Mouse (Mus musculus) stomach, embryonic 15.5 days (tissue): Measurements from ENCODE around the gene Rhbdl3. TPM values are rescaled to one million over a fixed set of nuclear protein-coding genes. Genes with fewer than 3 reads are reported as not detected.

Experiments used
- ATAC-seq: fragments of 200-750 bp; cut with Nextera tagmentation; 2 replicates; pipeline ENCODE4 v1.8.0; 2017; ENCODE audit warnings: low read depth, moderate number of reproducible peaks, moderate TSS enrichment; ENCODE audit not compliant: insufficient read depth, low FRiP score
- H3K27ac ChIP-seq: fragments of 300-500 bp; sonication (generic); 2 replicates; pipeline ENCODE4 v1.5.1; 2015; ENCODE audit warnings: mild to moderate bottlenecking, inconsistent platforms
- H3K27me3 ChIP-seq: fragments of 300-500 bp; sonication (generic); replicated peaks from 2 replicates; pipeline ENCODE4 v1.6.1; 2015; ENCODE audit warnings: inconsistent platforms
- H3K36me3 ChIP-seq: fragments of 300-500 bp; sonication (generic); 2 replicates; pipeline ENCODE4 v1.6.1; 2015; ENCODE audit warnings: inconsistent platforms
- H3K4me1 ChIP-seq: fragments of 300-500 bp; sonication (generic); 2 replicates; pipeline ENCODE4 v1.6.1; 2015; ENCODE audit warnings: inconsistent platforms
- H3K4me2 ChIP-seq: fragments of 300-500 bp; sonication (generic); 2 replicates; pipeline ENCODE4 v1.6.1; 2015; ENCODE audit warnings: mild to moderate bottlenecking, inconsistent platforms
- H3K4me3 ChIP-seq: fragments of 300-500 bp; sonication (generic); replicated peaks from 2 replicates; pipeline ENCODE4 v1.5.1; 2015; ENCODE audit warnings: inconsistent platforms
- H3K9ac ChIP-seq: fragments of 300-500 bp; sonication (generic); 2 replicates; pipeline ENCODE4 v1.6.1; 2015; ENCODE audit warnings: inconsistent platforms
- H3K9me3 ChIP-seq: fragments of 300-500 bp; sonication (generic); 2 replicates; pipeline ENCODE4 v1.6.1; 2016; ENCODE audit warnings: inconsistent platforms
- WGBS: fragments of 180-500 bp; shearing (Covaris S2); methylation state at CpG from one replicate; pipeline ENCODE4 v1.1.7; 2015; 5-methylcytosine and 5-hydroxymethylcytosine counted together
- polyA plus RNA-seq: library from polyadenylated mRNA; unstranded; fragments of >200 nt; fragmentation: Nextera tagmentation; extraction: Ambion mirVana; gene quantifications from 2 replicates; pipeline ENCODE4 v1.2.1, GENCODE M21; 2015

The Rhbdl3 gene
- polyA plus RNA-seq, 1 experiment from 2014 or later: 4.5 TPM

DNA sequence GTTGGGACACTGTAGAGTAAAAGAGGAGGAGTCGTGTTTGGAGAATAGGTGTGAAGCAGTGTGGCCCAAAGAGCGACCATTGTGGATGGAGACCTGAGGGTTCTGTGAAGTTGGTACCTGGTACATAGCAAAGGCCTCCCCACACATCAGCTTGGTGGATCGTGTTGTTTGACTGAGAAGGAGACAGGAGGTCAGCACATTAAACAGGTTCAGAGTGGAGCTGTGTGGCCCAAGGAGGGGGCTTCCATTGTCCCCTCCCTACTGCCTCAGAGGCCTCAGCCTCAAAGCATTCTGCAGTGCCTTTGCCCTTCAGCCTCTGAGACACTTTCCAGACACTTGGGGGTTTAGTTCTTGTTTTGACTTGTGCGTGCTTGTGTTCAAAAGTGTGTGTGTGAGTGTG is 13.2 kb downstream of the Rhbdl3 start:
- Histone ChIP-seq H3K9me3 (no peaks in the 10 kb centered on the region), H3K27ac (no peak overlapping the region), H3K27me3 (no peaks in the 10 kb centered on the region), H3K36me3 (no peaks in the 10 kb centered on the region), H3K4me3 (no peak overlapping the region), H3K4me1 (no peaks in the 10 kb centered on the region), H3K9ac (no peak overlapping the region), H3K4me2 (no peak overlapping the region)
- WGBS: 71% methylated on average over 4 of the region's 4 CpGs
- no peak for ATAC-seq

DNA sequence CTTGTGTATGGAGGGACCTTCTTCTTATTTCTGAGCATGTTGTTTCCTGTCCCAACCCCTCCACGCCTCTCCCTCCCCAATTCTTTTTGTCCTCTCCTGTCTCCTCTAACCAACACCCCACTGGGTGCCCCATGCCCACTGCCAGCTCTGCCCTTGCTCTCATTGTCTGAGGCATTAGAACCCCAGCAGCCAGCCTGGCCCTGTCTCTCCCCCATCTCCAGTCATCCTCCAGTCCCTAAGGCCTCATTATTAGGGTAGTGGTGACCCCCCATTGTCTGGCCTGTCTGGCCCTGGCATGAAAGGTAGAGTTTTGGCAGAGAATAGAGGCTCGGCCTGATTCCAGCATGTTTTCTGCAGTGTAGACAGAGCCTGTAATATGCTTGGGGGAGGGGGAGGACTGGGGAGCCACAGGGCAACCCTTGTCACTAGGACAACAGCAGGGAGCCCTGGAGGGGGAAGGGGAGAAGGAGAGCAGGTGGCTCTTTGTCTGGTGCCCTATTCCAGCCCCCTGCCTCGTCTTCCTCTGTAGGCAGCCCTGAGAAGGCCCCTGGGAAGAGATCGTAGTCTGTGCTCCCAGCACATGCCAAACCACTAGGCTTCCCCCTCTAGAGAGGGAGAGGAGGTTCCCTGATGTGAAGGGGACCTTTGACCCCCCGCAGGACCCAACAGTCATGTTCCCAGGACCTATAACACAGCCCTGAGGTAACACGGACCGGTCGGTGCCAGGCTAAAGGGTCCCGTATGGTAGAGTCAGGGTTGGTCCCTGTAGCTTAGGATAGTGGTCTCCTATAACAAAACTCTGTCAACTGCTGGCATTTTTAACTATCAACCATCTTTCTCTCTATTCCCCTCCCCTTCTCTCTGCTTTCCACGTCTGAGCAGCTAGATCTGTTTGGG is 15.3 kb downstream of the Rhbdl3 start:
- Histone ChIP-seq H3K4me3 (no peak overlapping the region), H3K9me3 (no peaks in the 10 kb centered on the region), H3K27me3 (no peaks in the 10 kb centered on the region), H3K36me3 (no peaks in the 10 kb centered on the region), H3K4me1 (no peaks in the 10 kb centered on the region), H3K4me2 (no peak overlapping the region), H3K27ac (no peak overlapping the region), H3K9ac (no peak overlapping the region)
- ATAC-seq: no peak
- WGBS: 68% methylated on average over 10 of the region's 10 CpGs

DNA sequence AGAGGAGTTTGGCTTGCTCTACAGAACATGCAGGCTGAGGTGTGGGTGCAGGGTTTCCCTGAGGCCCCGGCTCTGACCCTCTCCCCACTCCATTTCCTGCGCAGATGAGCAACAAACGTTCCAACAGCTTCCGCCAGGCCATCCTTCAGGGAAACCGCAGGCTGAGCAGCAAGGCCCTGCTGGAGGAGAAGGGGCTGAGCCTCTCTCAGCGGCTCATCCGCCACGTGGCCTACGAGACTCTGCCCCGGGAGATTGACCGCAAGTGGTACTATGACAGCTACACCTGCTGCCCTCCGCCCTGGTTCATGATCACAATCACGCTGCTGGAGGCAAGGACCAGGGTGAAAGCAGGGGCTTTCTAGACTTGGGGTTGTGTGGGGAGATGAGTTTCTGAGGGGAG is 22.5 kb downstream of the Rhbdl3 start:
- no peaks in the 10 kb centered on the region for H3K9me3 ChIP-seq
- no peak overlapping the region for H3K9ac ChIP-seq
- no peak overlapping the region for H3K4me2 ChIP-seq
- H3K4me3 ChIP-seq: no peak overlapping the region
- ATAC-seq: no peak
- no peaks in the 10 kb centered on the region for H3K36me3 ChIP-seq
- no peaks in the 10 kb centered on the region for H3K27me3 ChIP-seq
- no peaks in the 10 kb centered on the region for H3K4me1 ChIP-seq
- WGBS: 47% methylated on average over 13 of the region's 13 CpGs
- no peak overlapping the region for H3K27ac ChIP-seq

DNA sequence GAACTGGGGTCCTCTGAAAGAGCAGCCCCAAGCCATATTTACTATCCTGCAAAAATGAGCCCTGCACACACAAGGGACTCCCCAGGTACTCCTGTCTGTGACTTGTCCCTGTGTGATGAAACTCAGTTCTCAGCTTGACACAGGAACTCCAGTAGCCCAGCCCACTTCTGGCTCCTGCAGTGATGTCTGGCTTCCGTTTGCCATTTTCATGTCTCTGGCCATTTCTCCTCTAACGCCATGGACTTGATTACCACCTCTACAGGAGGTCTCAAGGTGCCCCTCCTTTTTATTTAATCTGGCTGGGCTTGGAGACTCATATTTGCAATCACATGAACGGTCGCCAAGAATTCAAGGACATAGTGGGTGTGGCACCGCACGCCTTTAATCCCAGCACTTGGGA is 23.9 kb downstream of the Rhbdl3 start:
- no peaks in the 10 kb centered on the region for H3K27me3 ChIP-seq
- no peak overlapping the region for H3K4me2 ChIP-seq
- H3K9ac ChIP-seq: no peak overlapping the region
- no peak for ATAC-seq
- H3K4me1 ChIP-seq: no peaks in the 10 kb centered on the region
- no peaks in the 10 kb centered on the region for H3K9me3 ChIP-seq
- 82% methylated on average over 6 of the region's 6 CpGs for WGBS
- no peak overlapping the region for H3K27ac ChIP-seq
- no peak overlapping the region for H3K4me3 ChIP-seq
- no peaks in the 10 kb centered on the region for H3K36me3 ChIP-seq

DNA sequence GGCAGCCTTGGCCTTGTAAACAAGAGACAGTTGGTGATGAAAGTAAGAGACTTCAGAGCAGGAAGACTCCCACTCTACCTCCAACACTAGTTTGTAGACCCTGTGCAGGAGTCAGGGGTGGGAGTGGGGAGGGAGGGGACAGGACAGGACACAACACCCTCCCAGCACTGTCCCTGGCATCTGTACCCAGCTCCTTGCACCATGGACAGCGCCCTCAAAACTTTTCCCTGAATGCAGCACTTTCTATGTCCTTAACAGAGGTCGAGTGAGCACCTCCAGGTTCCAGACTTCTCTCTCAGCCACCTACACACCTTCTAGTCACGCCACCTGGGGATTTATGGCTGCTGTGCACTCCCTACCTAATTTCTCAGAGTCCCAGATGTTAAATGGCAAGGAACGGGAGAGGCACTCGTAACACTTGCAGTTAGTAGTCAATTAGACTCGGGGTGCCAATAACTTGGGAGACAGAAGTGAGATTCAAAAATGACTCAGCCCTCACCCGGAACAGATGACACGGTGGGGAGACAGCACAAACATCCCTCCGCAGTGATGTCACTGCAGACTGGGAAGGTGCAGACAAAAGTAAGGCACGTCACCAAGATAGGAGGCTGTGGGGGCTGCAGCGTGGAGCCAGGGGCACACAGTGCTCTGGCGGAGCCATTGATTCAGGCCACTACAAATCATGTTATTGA is 32.1 kb downstream of the Rhbdl3 start:
- Histone ChIP-seq H3K9me3 (no peaks in the 10 kb centered on the region), H3K4me3 (no peak overlapping the region), H3K27me3 (no peaks in the 10 kb centered on the region), H3K9ac (no peak overlapping the region), H3K4me1 (no peaks in the 10 kb centered on the region), H3K36me3 (no peaks in the 10 kb centered on the region), H3K27ac (no peak overlapping the region), H3K4me2 (no peak overlapping the region)
- ATAC-seq: no peak
- 65% methylated on average over 12 of the region's 12 CpGs for WGBS

DNA sequence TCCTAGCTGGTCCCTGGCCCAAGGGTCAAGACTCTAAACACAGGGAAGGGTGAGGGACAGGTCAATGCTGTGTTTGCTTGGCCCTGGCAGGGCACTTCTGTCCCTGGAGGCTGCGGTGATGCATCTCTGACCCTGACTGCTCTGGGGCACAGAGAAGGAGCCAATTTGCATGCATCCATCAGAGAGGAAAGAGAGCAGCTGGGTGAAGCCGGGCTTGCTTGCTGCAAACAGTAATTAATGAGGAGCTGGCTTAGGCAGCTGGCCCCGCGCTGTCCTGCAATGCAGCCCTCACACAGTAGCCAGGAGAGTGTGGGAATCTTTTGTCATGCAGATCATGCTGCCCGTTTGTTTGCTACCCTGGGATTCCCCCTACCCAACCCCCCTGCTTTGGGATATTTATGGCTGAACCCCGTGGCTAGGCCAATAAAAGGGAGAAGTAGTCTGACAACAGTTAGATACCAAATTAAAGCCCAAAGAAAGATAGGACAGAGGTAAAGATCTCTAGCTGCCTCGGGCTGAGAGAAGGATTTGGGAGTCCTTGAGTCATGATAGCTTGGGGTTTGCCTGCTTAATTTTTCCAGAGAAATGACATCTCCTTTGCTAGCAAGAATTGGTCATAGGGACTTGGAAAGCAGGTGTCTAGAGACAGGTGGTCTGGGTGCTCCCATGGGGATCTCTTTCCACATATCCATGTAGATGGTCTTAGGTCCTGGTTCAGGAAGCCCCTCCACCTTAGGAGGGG is 35.1 kb downstream of the Rhbdl3 start:
- Histone ChIP-seq H3K9ac (no peak overlapping the region), H3K9me3 (no peaks in the 10 kb centered on the region), H3K4me1 (no peaks in the 10 kb centered on the region), H3K4me3 (no peak overlapping the region), H3K27ac (no peak overlapping the region), H3K27me3 (no peaks in the 10 kb centered on the region), H3K4me2 (no peak overlapping the region), H3K36me3 (no peaks in the 10 kb centered on the region)
- 7% methylated on average over 7 of the region's 7 CpGs for WGBS
- ATAC-seq: no peak

DNA sequence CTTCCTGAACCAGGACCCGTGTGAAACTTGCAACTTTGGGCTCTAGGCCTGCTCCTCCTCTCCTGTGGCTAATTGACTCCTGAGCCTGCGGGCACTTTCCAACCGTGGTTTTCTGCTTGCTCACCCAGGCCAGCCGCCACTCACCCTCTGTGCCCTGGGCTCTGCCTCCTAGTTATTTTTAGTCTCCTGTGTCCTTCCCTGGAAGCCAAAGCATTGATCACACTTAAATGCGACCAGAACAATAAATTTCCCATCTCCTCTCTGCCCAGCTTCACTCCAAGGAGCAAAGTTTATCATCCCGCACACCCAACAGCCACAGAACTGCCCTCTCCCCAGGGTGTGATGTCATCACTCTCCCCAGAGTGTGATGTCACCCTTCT is 35.6 kb downstream of the Rhbdl3 start:
- Histone ChIP-seq H3K36me3 (no peaks in the 10 kb centered on the region), H3K9me3 (no peaks in the 10 kb centered on the region), H3K27me3 (no peaks in the 10 kb centered on the region), H3K4me2 (no peak overlapping the region), H3K9ac (no peak overlapping the region), H3K4me1 (no peaks in the 10 kb centered on the region), H3K27ac (no peak overlapping the region), H3K4me3 (no peak overlapping the region)
- WGBS: 27% methylated on average over 6 of the region's 6 CpGs
- no peak for ATAC-seq

DNA sequence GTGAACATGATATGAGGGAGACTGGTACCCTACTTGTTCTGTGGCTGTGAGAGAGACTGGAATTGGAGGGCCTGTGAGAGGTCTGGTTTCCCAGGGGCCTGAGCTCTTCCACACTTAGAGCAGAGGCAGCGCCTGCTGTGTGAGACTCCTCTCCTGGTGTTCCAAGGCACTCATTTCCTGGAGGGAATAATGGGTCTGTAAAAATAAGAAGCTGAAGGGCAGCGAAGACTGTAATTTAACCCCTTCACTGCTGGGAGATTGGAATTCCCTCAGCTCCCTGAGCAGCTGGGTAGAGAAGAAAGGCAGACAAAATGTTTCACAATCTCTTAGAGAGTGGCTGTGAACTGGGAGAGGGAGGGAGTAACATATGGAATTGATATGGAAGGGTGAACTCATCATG is 41.8 kb downstream of the Rhbdl3 start:
- 20% methylated on average over 2 of the region's 2 CpGs for WGBS
- H3K36me3 ChIP-seq: no peaks in the 10 kb centered on the region

DNA sequence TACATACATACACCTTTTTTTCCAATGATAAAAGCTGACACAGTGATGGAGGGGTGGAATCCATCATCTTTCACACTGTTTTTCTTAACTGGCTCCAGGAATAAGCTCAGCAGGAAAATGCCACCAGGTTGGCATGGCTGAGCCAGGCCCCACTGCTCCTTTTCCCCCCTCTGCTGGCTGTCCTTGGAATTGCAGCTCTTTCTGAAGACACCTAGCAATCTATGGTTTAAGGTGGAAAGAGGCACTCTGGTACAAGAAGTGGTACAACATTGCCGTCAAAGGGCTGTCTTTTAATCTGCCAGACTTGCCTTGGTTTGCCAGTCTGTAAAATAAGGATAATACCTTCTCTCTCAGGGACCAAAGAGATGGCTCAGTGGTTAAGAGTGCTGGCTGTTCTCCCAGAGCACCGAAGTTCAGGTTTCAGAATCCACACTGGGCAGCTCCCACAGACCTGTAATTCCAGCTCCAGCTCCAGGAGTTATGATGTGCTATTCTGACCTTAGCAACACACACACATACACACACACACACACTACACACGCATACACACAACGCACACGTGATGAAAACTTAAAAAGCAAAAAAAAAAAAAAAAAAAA is 51.2 kb downstream of the Rhbdl3 start:
- WGBS: 76% methylated on average over 5 of the region's 5 CpGs
- Histone ChIP-seq H3K27me3 (no peaks in the 10 kb centered on the region), H3K27ac (no peak overlapping the region), H3K9me3 (no peaks in the 10 kb centered on the region), H3K9ac (no peak overlapping the region), H3K36me3 (no peaks in the 10 kb centered on the region), H3K4me3 (no peak overlapping the region), H3K4me2 (no peak overlapping the region), H3K4me1 (no peaks in the 10 kb centered on the region)
- no peak for ATAC-seq

More for the DNA sequence above, 41.8 kb downstream of the Rhbdl3 start:
- H3K4me2 ChIP-seq: no peak overlapping the region
- H3K9ac ChIP-seq: no peak overlapping the region
- no peaks in the 10 kb centered on the region for H3K27me3 ChIP-seq
- H3K4me3 ChIP-seq: no peak overlapping the region
- no peak for ATAC-seq
- no peak overlapping the region for H3K27ac ChIP-seq
- no peaks in the 10 kb centered on the region for H3K4me1 ChIP-seq
- no peaks in the 10 kb centered on the region for H3K9me3 ChIP-seq

DNA sequence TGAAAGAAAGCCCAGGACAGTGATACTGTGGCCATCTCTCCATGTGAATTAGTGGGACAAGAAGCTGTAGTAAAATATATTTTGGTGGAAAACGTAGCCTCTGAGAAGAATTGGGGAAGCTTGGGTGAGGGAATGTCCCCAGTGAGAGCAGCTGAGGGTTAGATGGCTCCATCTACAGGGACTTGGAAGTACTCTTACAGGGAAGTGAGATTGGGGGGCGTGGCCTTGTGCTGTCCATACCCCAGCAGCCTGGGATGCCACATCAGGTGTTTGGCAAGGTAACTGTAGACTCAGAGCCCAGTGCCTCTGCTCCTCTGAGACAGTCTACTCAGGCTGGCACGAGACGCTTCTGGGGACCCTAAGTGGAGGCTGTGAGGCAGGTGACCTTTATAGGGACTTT is 54.1 kb downstream of the Rhbdl3 start:
- Histone ChIP-seq H3K4me1 (no peaks in the 10 kb centered on the region), H3K9ac (no peak overlapping the region), H3K4me3 (no peak overlapping the region), H3K36me3 (no peaks in the 10 kb centered on the region), H3K27me3 (no peaks in the 10 kb centered on the region), H3K4me2 (no peak overlapping the region), H3K27ac (no peak overlapping the region), H3K9me3 (no peaks in the 10 kb centered on the region)
- WGBS: 38% methylated on average over 4 of the region's 4 CpGs
- ATAC-seq: no peak

DNA sequence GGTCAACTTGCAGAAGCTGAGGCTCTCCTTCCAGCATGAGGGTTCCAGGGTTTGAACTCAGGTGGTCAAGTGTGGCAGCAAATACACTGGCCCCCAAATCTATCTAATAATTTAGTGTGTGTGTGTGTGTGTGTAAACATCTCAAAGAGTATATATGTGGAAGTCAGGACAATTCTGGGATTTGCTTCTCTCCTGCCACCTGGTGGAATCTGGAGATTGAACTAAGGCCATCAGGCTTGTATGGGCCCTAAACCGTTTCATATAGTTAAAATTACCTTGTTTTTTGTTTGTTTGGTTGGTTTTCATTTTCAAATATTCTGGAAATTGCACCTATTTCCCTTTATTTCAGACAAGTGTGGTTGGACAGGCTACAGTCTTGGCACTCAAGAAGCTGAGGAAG is 68.2 kb downstream of the Rhbdl3 start:
- Histone ChIP-seq H3K4me2 (no peak overlapping the region), H3K36me3 (peaks cover 34% of the 10 kb centered on the region), H3K27ac (no peak overlapping the region), H3K27me3 (no peaks in the 10 kb centered on the region), H3K9ac (no peak overlapping the region), H3K4me1 (no peaks in the 10 kb centered on the region), H3K9me3 (no peaks in the 10 kb centered on the region), H3K4me3 (no peak overlapping the region)
- ATAC-seq: no peak
- WGBS: 84% methylated on average over 1 of the region's 1 CpGs

DNA sequence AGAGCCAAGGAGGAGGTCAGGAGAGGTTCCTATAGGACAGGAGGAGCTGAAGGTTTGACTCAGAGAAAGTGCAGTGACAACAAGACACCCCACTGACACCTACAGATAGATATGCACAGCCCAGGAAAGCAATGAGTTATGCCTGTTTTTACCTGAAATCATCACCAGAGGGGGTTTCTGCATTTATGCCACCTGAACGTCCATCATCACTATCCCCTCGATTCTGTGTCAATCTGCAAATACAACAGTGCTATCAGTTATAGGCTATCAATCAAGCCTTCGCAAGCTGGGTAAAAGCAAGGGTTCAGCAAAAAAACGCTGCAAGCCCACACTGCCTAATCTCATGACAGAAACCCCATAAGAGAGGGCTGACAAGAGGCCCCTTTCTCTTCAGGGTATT is 75.9 kb downstream of the Rhbdl3 start:
- no peak for ATAC-seq
- H3K4me2 ChIP-seq: no peak overlapping the region
- H3K36me3 ChIP-seq: peaks cover 6% of the 10 kb centered on the region
- no peak overlapping the region for H3K9ac ChIP-seq
- H3K27me3 ChIP-seq: no peaks in the 10 kb centered on the region
- 57% methylated on average over 4 of the region's 4 CpGs for WGBS
- H3K4me3 ChIP-seq: no peak overlapping the region
- H3K4me1 ChIP-seq: no peaks in the 10 kb centered on the region
- H3K27ac ChIP-seq: no peak overlapping the region
- H3K9me3 ChIP-seq: no peaks in the 10 kb centered on the region
